Mouse (Mus musculus): ENCODE results near the gene Nppb. TPM values are rescaled to one million over a fixed set of nuclear protein-coding genes. Genes with fewer than 3 reads are reported as not detected.

Gene Nppb
- total RNA-seq, 2 experiments from 2014 or later: not detected

DNA sequence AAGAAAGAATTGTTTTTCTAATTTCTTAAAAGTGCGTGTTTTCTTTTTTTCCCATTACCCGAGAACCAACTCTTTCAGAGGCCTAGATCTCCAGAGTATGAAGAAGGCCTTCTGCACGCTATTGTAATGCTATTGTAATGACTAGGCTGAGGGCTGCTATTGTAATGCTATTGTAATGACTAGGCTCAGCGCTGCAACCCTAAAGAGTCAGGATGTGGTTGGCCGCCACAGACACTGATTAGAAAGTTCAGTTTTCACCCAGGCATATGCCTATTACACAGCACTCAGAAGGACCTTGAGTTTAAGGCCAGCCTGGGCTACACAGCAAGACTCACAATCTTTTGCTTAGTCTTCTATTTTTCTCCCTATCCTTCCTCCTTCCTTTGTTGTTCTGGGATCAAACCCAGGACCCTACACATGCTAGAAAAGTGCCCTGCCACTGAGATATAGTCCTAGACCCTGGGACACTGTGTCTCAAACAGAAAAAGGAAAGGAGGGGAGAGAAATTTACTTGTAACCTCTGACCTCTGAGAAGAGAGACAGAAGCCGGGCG lies 48.3 kb downstream of the Nppb start:
- Histone ChIP-seq H3K27ac (0 out of 2 replicates have a peak overlapping the region, but pooled peaks have one; percentile 1), H3K4me3 (no peak overlapping the region)
- no peak for TF ChIP-seq CTCF (conservative IDR thresholded peaks at IDR 0.05)
- DNase-seq (ENCODE audit: low spot score in 2 of 2): no peak

GRCm38 (mm10) chr4:148035440-148035839 lies 49.9 kb downstream of the Nppb start:
- no peak for DNase-seq (ENCODE audit: low spot score in 2 of 2)
- H3K4me3 ChIP-seq: no peak overlapping the region
- no peak for TF ChIP-seq CTCF (conservative IDR thresholded peaks at IDR 0.05)
- no peak overlapping the region for H3K27ac ChIP-seq

Other genes with a start within 250 kb of the Nppb start
- gene Zfp984, start 176.0 kb upstream of the Nppb start, total RNA-seq (2021): 1 to 10 TPM; 1.8 to 2.2 TPM
- gene Zfp933, start 137.4 kb upstream of the Nppb start, total RNA-seq (2021): 10 to 100 TPM; 22.3 to 22.6 TPM
- 10 to 100 TPM; 19.9 to 26.5 TPM for gene Miip, start 117.0 kb upstream of the Nppb start, total RNA-seq (2021)
- gene Fv1, start 116.8 kb upstream of the Nppb start, total RNA-seq (2021): 1 to 10 TPM; 8.8 to 9.5 TPM
- gene Mfn2, start 81.1 kb upstream of the Nppb start, total RNA-seq (2021): 100 to 1,000 TPM; 198 to 200 TPM
- gene Plod1, start 49.0 kb upstream of the Nppb start, total RNA-seq (2021): 10 to 100 TPM; 16.4 to 21.5 TPM
- gene 2510039O18Rik, start 44.9 kb upstream of the Nppb start, total RNA-seq (2021): 10 to 100 TPM; 27.0 to 27.9 TPM
- gene Nppa, start 14.9 kb downstream of the Nppb start, total RNA-seq (2021): not detected
- 10 to 100 TPM; 77.0 to 77.6 TPM for gene Clcn6, start 53.0 kb downstream of the Nppb start, total RNA-seq (2021)
- 10 to 100 TPM; 33.5 to 37.2 TPM for gene Mthfr, start 53.3 kb downstream of the Nppb start, total RNA-seq (2021)
- 1 to 10 TPM; 7.2 to 9.8 TPM for gene Agtrap, start 102.2 kb downstream of the Nppb start, total RNA-seq (2021)
- 10 to 100 TPM; 13.8 to 14.5 TPM for gene Mad2l2, start 144.6 kb downstream of the Nppb start, total RNA-seq (2021)
- gene Draxin, start 144.9 kb downstream of the Nppb start, total RNA-seq (2021): 1 to 10 TPM in 1 of 2 experiments, under 1 TPM in 1; 0.83 to 1.0 TPM
- 10 to 100 TPM; 25.4 to 29.8 TPM for gene Fbxo6, start 166.4 kb downstream of the Nppb start, total RNA-seq (2021)
- 100 to 1,000 TPM; 136 to 141 TPM for gene Fbxo44, start 174.7 kb downstream of the Nppb start, total RNA-seq (2021)
- 100 to 1,000 TPM in 1 of 2 experiments, 10 to 100 TPM in 1; 99.8 to 106 TPM for gene Fbxo2, start 174.8 kb downstream of the Nppb start, total RNA-seq (2021)

All from layer of hippocampus, adult 2 months (tissue).